Mouse (Mus musculus) regulatory T cell (primary cell): ENCODE data around the gene Olfr181.

Source experiments
- in situ Hi-C: fragments of 300-600 bp; cut with MboI, MseI; formaldehyde crosslinking; loops from one replicate; pipeline ENCODE4 v1.15.1; 2025; ENCODE audit warnings: high pct_unique_total_duplicates

The Olfr181 gene

GRCm38 (mm10) chr16:58928655-58929054, at the start of gene Olfr181:
TSS of gene Olfr181 (minus strand) at chr16:58928755.
- in situ Hi-C loops: no loop called here

- in situ Hi-C loops: no loop called here
Observed at GRCm38 (mm10) chr16:58929292-58929691, 737 bp upstream of the Olfr181 start, which contains the start of gene Olfr180. TSS of gene Olfr180 (minus strand) at chr16:58929392.

- in situ Hi-C loops: loop anchor here (25.0 kb wide), 1 partner anchor 770 kb away; no protein-coding TSS in a partner anchor
Observed at GRCm38 (mm10) chr16:58891963-58892362, 36.6 kb downstream of the Olfr181 start, which contains the start of gene Olfr178. TSS of gene Olfr178 (minus strand) at chr16:58892063.

GRCm38 (mm10) chr16:58884416-58884815, 44.1 kb downstream of the Olfr181 start:
- in situ Hi-C loops: loop anchor here (25.0 kb wide), 1 partner anchor 778 kb away; no protein-coding TSS in a partner anchor
